8 mouse cellular contexts compared by ENCODE assay signal in the genomic region with DNA sequence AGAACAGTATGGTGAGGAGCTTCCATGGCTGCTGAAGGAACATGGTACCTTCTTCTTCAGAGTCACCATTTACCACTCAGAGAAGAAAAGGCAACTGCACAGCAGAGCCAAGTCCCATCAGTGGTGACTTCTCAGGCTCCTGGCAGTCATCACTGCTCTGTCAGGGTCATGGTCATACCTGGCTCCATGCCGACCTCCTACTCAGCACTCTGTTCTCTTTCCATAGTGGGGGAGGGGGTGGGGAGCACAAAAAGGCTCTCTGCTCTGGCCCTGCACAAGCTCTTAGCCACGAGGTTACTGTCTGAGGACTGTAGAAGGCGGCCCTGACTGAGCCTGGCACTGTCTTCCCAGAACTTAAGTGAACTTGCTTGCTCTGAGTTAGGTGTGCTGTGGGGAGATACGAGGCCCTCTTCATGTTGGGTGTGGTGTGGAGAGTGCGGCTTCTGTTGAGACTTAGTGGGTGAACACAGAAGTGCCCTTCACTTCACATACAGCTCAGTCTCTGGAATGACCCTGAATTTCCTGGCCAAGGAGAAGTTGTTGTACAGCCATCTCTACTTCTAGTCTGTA. TPM values are rescaled to one million over a fixed set of nuclear protein-coding genes. Genes with fewer than 3 reads are reported as not detected.
DNase-seq lines count a peak whose midpoint lies in the region; ATAC-seq and TF ChIP-seq lines count a peak whose summit lies in the region.
"Had no signal": no experiment of that assay in that cellular context is flagged by ENCODE, and none has a peak within 500 bp of the region (broad histone marks: within the 10 kb centered on the region; RNA-seq: fewer than 3 reads in every experiment).

No protein-coding gene starts in this region.

- H3K36me3 ChIP-seq in lung, postnatal 0 days (ENCODE audit: insufficient read depth, low read length): no peaks in the 10 kb centered on the region
- H3K36me3 ChIP-seq in stomach, embryonic 16.5 days (ENCODE audit: control insufficient read depth, insufficient read depth, low read length): no peaks in the 10 kb centered on the region
- H3K36me3 ChIP-seq in forebrain, embryonic 13.5 days (ENCODE audit: poor library complexity, severe bottlenecking): peaks cover 26% of the 10 kb centered on the region

- no peak overlapping the region for H3K9ac ChIP-seq in lung, postnatal 0 days (replicated peaks; ENCODE audit: low read depth)
- H3K9ac ChIP-seq in stomach, embryonic 16.5 days (ENCODE audit: low read length): peak overlapping the region; percentile 5; the same call in 1 of the 2 replicates
- H3K9ac ChIP-seq in forebrain, embryonic 13.5 days: no peak overlapping the region
- H3K9ac ChIP-seq: forebrain, embryonic 12.5 days had no signal

- H3K4me1 ChIP-seq in lung, postnatal 0 days (ENCODE audit: insufficient read depth, low read depth, low read length): peaks cover 6% of the 10 kb centered on the region
- H3K4me1 ChIP-seq in lung, adult 2 months (ENCODE audit: control insufficient read depth, insufficient read depth, low read length): no peaks in the 10 kb centered on the region
- peaks cover 23% of the 10 kb centered on the region for H3K4me1 ChIP-seq in stomach, embryonic 16.5 days (ENCODE audit: control insufficient read depth, insufficient read depth, low read length)
- H3K4me1 ChIP-seq in forebrain, embryonic 13.5 days: no peaks in the 10 kb centered on the region
- H3K4me1 ChIP-seq: forebrain, embryonic 12.5 days had no signal

- no peak for TF ChIP-seq EP300 in lung, postnatal 0 days (IDR thresholded peaks at IDR 0.05)

- DNase-seq in lung, postnatal 0 days (ENCODE audit: low spot score): peak; percentile 45
- no peak for DNase-seq in lung, adult 2 months
- DNase-seq in cerebellum, postnatal 14 days: peak; percentile 45 to 47
- peak; percentile 46 to 65 for DNase-seq in kidney, postnatal 25 days
- no peak for DNase-seq in thymus, postnatal 14 days

- peak; percentile 71 for ATAC-seq in lung, postnatal 0 days
- peak; percentile 31 for ATAC-seq in stomach, embryonic 16.5 days (ENCODE audit: insufficient read depth, low FRiP score)
- no peak for ATAC-seq in forebrain, embryonic 13.5 days

- H3K27ac ChIP-seq in lung, postnatal 0 days (ENCODE audit: low read length): peak overlapping the region; percentile 81
- H3K27ac ChIP-seq in stomach, embryonic 16.5 days (ENCODE audit: low read length): peak overlapping the region; percentile 95
- no peak overlapping the region for H3K27ac ChIP-seq in forebrain, embryonic 13.5 days
- H3K27ac ChIP-seq: forebrain, embryonic 12.5 days had no signal

- H3K4me3 ChIP-seq in lung, postnatal 0 days (ENCODE audit: low read depth, low read length): no peak overlapping the region
- no peak overlapping the region for H3K4me3 ChIP-seq in lung, adult 2 months (replicated peaks; ENCODE audit: extremely low read depth, low read depth, low read length)
- H3K4me3 ChIP-seq in stomach, embryonic 16.5 days (replicated peaks; ENCODE audit: low read length): no peak overlapping the region
- no peak overlapping the region for H3K4me3 ChIP-seq in forebrain, embryonic 13.5 days
- H3K4me3 ChIP-seq: forebrain, embryonic 12.5 days had no signal

- WGBS in lung, postnatal 0 days: 47% methylated on average over 5 of the region's 5 CpGs
- WGBS in lung, adult 2 months: 65% methylated on average over 5 of the region's 5 CpGs
- WGBS in stomach, embryonic 16.5 days: 69% methylated on average over 5 of the region's 5 CpGs
- 93% methylated on average over 5 of the region's 5 CpGs for WGBS in forebrain, embryonic 13.5 days

- TF ChIP-seq POLR2A in lung, adult 2 months (IDR thresholded peaks at IDR 0.05; ENCODE audit: borderline replicate concordance, extremely low read depth, low read depth, low read length): no peak

- H3K9me3 ChIP-seq in lung, postnatal 0 days (ENCODE audit: low read length): no peaks in the 10 kb centered on the region
- H3K9me3 ChIP-seq in stomach, embryonic 16.5 days (replicated peaks; ENCODE audit: control insufficient read depth, low read length): no peaks in the 10 kb centered on the region
- H3K9me3 ChIP-seq in forebrain, embryonic 13.5 days (replicated peaks): no peaks in the 10 kb centered on the region
- H3K9me3 ChIP-seq: forebrain, embryonic 12.5 days had no signal

- no peak overlapping the region for H3K4me2 ChIP-seq in lung, postnatal 0 days (replicated peaks; ENCODE audit: low read depth, low read length)
- peak overlapping the region; percentile 13 for H3K4me2 ChIP-seq in stomach, embryonic 16.5 days (ENCODE audit: low read depth, low read length)
- no peak overlapping the region for H3K4me2 ChIP-seq in forebrain, embryonic 13.5 days
- H3K4me2 ChIP-seq: forebrain, embryonic 12.5 days had no signal

- TF ChIP-seq CTCF in lung, postnatal 0 days (IDR thresholded peaks at IDR 0.05): no peak
- TF ChIP-seq CTCF in lung, adult 2 months (IDR thresholded peaks at IDR 0.05; ENCODE audit: insufficient read depth, low read length): no peak

- no peaks in the 10 kb centered on the region for H3K27me3 ChIP-seq in lung, postnatal 0 days (replicated peaks; ENCODE audit: insufficient read depth, low read length)
- no peaks in the 10 kb centered on the region for H3K27me3 ChIP-seq in stomach, embryonic 16.5 days (ENCODE audit: control insufficient read depth, insufficient read depth, low read length)
- H3K27me3 ChIP-seq in forebrain, embryonic 13.5 days: no peaks in the 10 kb centered on the region
- H3K27me3 ChIP-seq: forebrain, embryonic 12.5 days had no signal

RNA-seq across cellular contexts. Expression of a gene that starts 24.2 kb away (rescaled TPM):
- polyA plus RNA-seq in lung, postnatal 0 days (2015; fragmentation: Nextera tagmentation; extraction: Ambion mirVana): 0.63 and 1.0 TPM in 2 replicates
- polyA plus RNA-seq in lung, adult 2 months (2012; rRNA removed): 1.3 and 5.6 TPM in 2 replicates
- 18.3 and 25.8 TPM in 2 replicates for polyA plus RNA-seq in stomach, embryonic 16.5 days (2015; fragmentation: Nextera tagmentation; extraction: Ambion mirVana)
- polyA plus RNA-seq in forebrain, embryonic 13.5 days (2015; fragmentation: Nextera tagmentation; extraction: Ambion mirVana): 0.19 and 0.44 TPM in 2 replicates

Comparison
In these comparisons a context has a peak if more than half of its experiments do, and no peak if none do; other contexts are left out.
1. DNase-seq: peak in lung, postnatal 0 days (single experiment), cerebellum, postnatal 14 days (2 of 2) and kidney, postnatal 25 days (2 of 2); none in lung, adult 2 months (single experiment) and thymus, postnatal 14 days (single experiment).